Mouse (Mus musculus) stomach, embryonic 16.5 days (tissue): ENCODE measurements around the gene Ercc6l. TPM values are rescaled to one million over a fixed set of nuclear protein-coding genes. Genes with fewer than 3 reads are reported as not detected.
A peak's percentile ranks its signal among the peaks of the same experiment; 100 is the strongest.

Experiments
- ATAC-seq: fragments of 200-750 bp; cut with Nextera tagmentation; 2 replicates; pipeline ENCODE4 v1.8.0; 2017; ENCODE audit warnings: moderate number of reproducible peaks, moderate TSS enrichment; ENCODE audit not compliant: insufficient read depth, low FRiP score
- H3K27ac ChIP-seq: fragments of 300-500 bp; sonication (generic); 2 replicates; pipeline ENCODE4 v1.5.1; 2014; ENCODE audit warnings: low read length
- H3K27me3 ChIP-seq: fragments of 300-500 bp; sonication (generic); 2 replicates; pipeline ENCODE4 v1.6.1; 2014; ENCODE audit warnings: low read length, control low read depth, mixed read lengths; ENCODE audit not compliant: control insufficient read depth, insufficient read depth
- H3K36me3 ChIP-seq: fragments of 300-500 bp; sonication (generic); 2 replicates; pipeline ENCODE4 v1.6.1; 2014; ENCODE audit warnings: low read length; ENCODE audit not compliant: control insufficient read depth, insufficient read depth
- H3K4me1 ChIP-seq: fragments of 300-500 bp; sonication (generic); 2 replicates; pipeline ENCODE4 v1.6.1; 2014; ENCODE audit warnings: low read length, control low read depth, mixed read lengths; ENCODE audit not compliant: control insufficient read depth, insufficient read depth
- H3K4me2 ChIP-seq: fragments of 300-500 bp; sonication (generic); 2 replicates; pipeline ENCODE4 v1.6.1; 2014; ENCODE audit warnings: low read depth, low read length, mixed read lengths
- H3K4me3 ChIP-seq: fragments of 300-500 bp; sonication (generic); replicated peaks from 2 replicates; pipeline ENCODE4 v1.5.1; 2014; ENCODE audit warnings: mild to moderate bottlenecking, low read length
- H3K9ac ChIP-seq: fragments of 300-500 bp; sonication (generic); 2 replicates; pipeline ENCODE4 v1.6.1; 2014; ENCODE audit warnings: low read length
- H3K9me3 ChIP-seq: fragments of 300-500 bp; sonication (generic); replicated peaks from 2 replicates; pipeline ENCODE4 v1.6.1; 2016; ENCODE audit warnings: low read length, control low read depth; ENCODE audit not compliant: control insufficient read depth
- WGBS: fragments of 180-500 bp; shearing (Covaris S2); extraction: QIAGEN DNeasy Blood & Tissue Kit; methylation state at CpG from one replicate; pipeline ENCODE4 v1.1.7; 2014; 5-methylcytosine and 5-hydroxymethylcytosine counted together
- polyA plus RNA-seq: library from polyadenylated mRNA; unstranded; fragments of >200 nt; fragmentation: Nextera tagmentation; extraction: Ambion mirVana; gene quantifications from 2 replicates; pipeline ENCODE4 v1.2.1, GENCODE M21; 2015

The Ercc6l gene
- polyA plus RNA-seq, 1 experiment from 2014 or later, result 10.1 TPM

DNA sequence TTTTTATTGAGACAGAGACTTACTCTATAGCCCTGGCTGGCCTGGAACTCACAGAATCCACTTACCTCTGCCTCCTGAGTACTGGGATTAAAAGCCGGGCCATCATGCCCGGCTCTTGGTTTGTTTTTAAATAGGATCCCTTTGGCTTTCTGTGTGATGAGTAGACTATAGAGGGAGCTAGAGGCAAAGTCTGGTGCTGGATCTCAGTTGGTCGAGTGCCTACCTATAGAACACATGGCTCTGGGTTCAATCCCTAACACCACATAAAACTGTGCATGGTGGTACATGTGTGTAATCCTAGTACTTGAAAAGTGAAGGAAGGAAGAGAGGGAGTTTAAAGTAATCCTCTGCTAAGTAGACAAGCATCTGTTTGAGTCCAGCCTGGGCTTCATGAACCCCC lies 13.2 kb upstream of the Ercc6l start:
- H3K9me3 ChIP-seq, result no peaks in the 10 kb centered on the region
- no peak overlapping the region for H3K4me3 ChIP-seq
- no peaks in the 10 kb centered on the region for H3K4me1 ChIP-seq
- H3K9ac ChIP-seq, result no peak overlapping the region
- no peaks in the 10 kb centered on the region for H3K27me3 ChIP-seq
- no peak overlapping the region for H3K4me2 ChIP-seq
- no peaks in the 10 kb centered on the region for H3K36me3 ChIP-seq
- no peak overlapping the region for H3K27ac ChIP-seq
- no peak for ATAC-seq
- WGBS, result 56% methylated on average over 3 of the region's 3 CpGs

DNA sequence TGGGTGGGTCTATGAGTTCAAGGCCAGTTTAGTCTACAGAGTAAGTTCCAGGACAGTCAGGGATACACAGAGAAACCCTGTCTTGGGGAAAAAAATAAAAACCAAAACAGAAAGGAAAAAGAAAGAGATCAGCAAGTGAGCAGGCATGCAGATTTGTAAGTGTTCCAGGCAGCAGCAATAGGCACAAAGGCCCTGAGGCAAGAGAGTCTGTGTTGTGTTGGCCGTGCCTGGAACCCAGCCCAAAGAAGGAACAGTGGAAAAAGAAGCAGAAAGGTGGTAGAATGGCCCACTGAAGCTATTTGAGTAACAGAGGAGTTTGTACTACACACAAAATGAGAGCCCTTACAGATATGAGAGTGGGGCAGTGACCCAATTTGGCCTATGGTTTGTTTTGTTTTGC lies 12.8 kb upstream of the Ercc6l start:
- ATAC-seq, result no peak
- H3K4me2 ChIP-seq, result no peak overlapping the region
- no peak overlapping the region for H3K27ac ChIP-seq
- no peaks in the 10 kb centered on the region for H3K9me3 ChIP-seq
- H3K27me3 ChIP-seq, result no peaks in the 10 kb centered on the region
- no peaks in the 10 kb centered on the region for H3K36me3 ChIP-seq
- 50% methylated on average over 1 of the region's 1 CpGs for WGBS
- H3K9ac ChIP-seq, result no peak overlapping the region
- no peak overlapping the region for H3K4me3 ChIP-seq
- no peaks in the 10 kb centered on the region for H3K4me1 ChIP-seq

DNA sequence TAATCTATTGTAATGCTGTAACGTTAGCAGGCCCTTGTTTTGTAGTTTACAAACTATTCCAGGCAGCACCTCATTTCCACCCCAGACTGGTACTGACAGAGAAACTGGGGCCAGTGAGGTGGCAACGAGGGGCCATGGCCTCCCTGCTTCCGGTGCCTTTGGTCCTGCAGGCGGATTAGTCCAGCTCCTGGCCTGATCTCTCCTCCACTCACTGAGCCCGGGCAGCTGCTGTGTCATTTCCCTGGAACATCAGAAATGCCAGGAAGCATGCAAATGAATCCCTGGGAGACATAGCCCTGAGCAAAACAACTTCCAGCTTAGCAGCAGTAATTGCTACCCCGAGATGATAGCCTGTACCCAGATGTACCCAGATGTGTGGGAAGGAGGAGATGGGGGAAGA lies 10.1 kb upstream of the Ercc6l start:
- H3K27me3 ChIP-seq, result no peaks in the 10 kb centered on the region; the same call in 1 of the 2 replicates
- no peak overlapping the region for H3K4me3 ChIP-seq
- no peaks in the 10 kb centered on the region for H3K4me1 ChIP-seq
- H3K9ac ChIP-seq, result 0 out of 2 replicates have a peak overlapping the region, but pooled peaks have one; percentile 10
- H3K27ac ChIP-seq, result no peak overlapping the region
- no peaks in the 10 kb centered on the region for H3K9me3 ChIP-seq
- WGBS, result 47% methylated on average over 6 of the region's 6 CpGs
- ATAC-seq, result no peak
- no peak overlapping the region for H3K4me2 ChIP-seq
- H3K36me3 ChIP-seq, result no peaks in the 10 kb centered on the region

DNA sequence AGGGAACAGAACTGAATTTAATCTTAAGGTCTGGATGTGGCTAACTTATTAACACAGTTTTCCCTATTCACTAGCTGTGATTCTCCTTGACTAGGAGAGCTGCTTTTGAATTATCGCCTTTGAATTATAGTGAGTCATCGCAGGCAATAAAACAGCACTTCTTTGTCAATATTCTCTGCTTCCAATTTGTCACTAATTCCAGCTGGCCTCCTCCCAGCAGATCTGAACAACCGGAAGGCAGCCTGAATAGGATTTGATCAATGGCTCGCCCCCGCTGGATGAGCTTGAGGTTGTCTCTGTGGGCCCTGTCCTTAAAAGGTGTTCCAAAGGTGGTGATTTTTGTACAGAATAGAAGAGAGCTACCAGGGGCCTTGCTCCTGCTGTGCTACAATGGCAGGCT lies 9.6 kb upstream of the Ercc6l start:
- 51% methylated on average over 5 of the region's 5 CpGs for WGBS
- Histone ChIP-seq H3K4me1 (no peaks in the 10 kb centered on the region), H3K4me2 (no peak overlapping the region), H3K9me3 (no peaks in the 10 kb centered on the region), H3K27me3 (no peaks in the 10 kb centered on the region; the same call in 1 of the 2 replicates), H3K36me3 (no peaks in the 10 kb centered on the region), H3K4me3 (no peak overlapping the region), H3K9ac (0 out of 2 replicates have a peak overlapping the region, but pooled peaks have one; percentile 10), H3K27ac (no peak overlapping the region)
- ATAC-seq, result no peak

GRCm38 (mm10) chrX:102163529-102163928 lies 6.6 kb upstream of the Ercc6l start:
- no peak overlapping the region for H3K4me2 ChIP-seq
- no peak overlapping the region for H3K9ac ChIP-seq
- H3K27me3 ChIP-seq, result no peaks in the 10 kb centered on the region; the same call in 1 of the 2 replicates
- WGBS, result 78% methylated on average over 4 of the region's 4 CpGs
- H3K27ac ChIP-seq, result no peak overlapping the region
- no peak for ATAC-seq
- no peak overlapping the region for H3K4me3 ChIP-seq
- no peaks in the 10 kb centered on the region for H3K36me3 ChIP-seq
- H3K9me3 ChIP-seq, result no peaks in the 10 kb centered on the region
- H3K4me1 ChIP-seq, result no peaks in the 10 kb centered on the region

DNA sequence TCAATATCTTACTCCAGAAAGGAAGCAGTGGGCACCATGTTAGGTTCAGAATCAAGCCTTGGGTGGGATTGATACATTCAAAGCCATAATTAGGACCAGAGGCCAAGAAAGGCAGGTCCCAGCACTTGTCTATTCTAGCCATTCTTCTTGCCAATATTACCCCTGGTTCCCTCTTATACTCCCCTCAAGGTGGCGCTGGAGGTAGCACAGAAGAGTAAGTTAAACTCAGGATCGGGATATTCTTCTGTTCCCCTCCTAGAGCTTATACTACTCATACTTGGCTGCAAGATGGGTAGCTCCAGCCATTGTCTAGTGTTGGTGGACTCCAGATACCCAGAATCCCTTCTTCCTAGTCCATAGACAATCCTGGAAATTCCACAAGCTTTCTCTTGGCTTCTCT lies 6.2 kb upstream of the Ercc6l start:
- Histone ChIP-seq H3K36me3 (no peaks in the 10 kb centered on the region), H3K4me1 (no peaks in the 10 kb centered on the region), H3K27me3 (no peaks in the 10 kb centered on the region; the same call in 1 of the 2 replicates), H3K4me3 (no peak overlapping the region), H3K9ac (no peak overlapping the region), H3K9me3 (no peaks in the 10 kb centered on the region), H3K27ac (no peak overlapping the region), H3K4me2 (no peak overlapping the region)
- ATAC-seq, result no peak
- WGBS, result 26% methylated on average over 2 of the region's 2 CpGs

GRCm38 (mm10) chrX:102160528-102160927 lies 3.6 kb upstream of the Ercc6l start:
- H3K36me3 ChIP-seq, result no peaks in the 10 kb centered on the region
- H3K9ac ChIP-seq, result no peak overlapping the region
- H3K27ac ChIP-seq, result no peak overlapping the region
- no peaks in the 10 kb centered on the region; the same call in 1 of the 2 replicates for H3K27me3 ChIP-seq
- no peak overlapping the region for H3K4me2 ChIP-seq
- no peak overlapping the region for H3K4me3 ChIP-seq
- no peak for ATAC-seq
- H3K4me1 ChIP-seq, result no peaks in the 10 kb centered on the region
- 75% methylated on average over 2 of the region's 2 CpGs for WGBS
- H3K9me3 ChIP-seq, result no peaks in the 10 kb centered on the region

GRCm38 (mm10) chrX:102159778-102160177 lies 2.9 kb upstream of the Ercc6l start:
- Histone ChIP-seq H3K9ac (no peak overlapping the region), H3K4me3 (no peak overlapping the region), H3K27me3 (no peaks in the 10 kb centered on the region; the same call in 1 of the 2 replicates), H3K4me1 (no peaks in the 10 kb centered on the region), H3K36me3 (no peaks in the 10 kb centered on the region), H3K9me3 (no peaks in the 10 kb centered on the region), H3K4me2 (no peak overlapping the region), H3K27ac (no peak overlapping the region)
- ATAC-seq, result no peak
- WGBS, result 60% methylated on average over 2 of the region's 2 CpGs

- Histone ChIP-seq H3K9ac (peak overlapping the region; percentile 61), H3K4me3 (peak overlapping the region; percentile 61), H3K27me3 (no peaks in the 10 kb centered on the region), H3K36me3 (no peaks in the 10 kb centered on the region), H3K4me1 (no peaks in the 10 kb centered on the region), H3K4me2 (peak overlapping the region; percentile 45), H3K9me3 (no peaks in the 10 kb centered on the region), H3K27ac (peak overlapping the region; percentile 70; the same call in 1 of the 2 replicates)
- WGBS, result 40% methylated on average over 5 of the region's 5 CpGs
- 0 out of 2 replicates have a peak, but pooled peaks have one; percentile 22 for ATAC-seq
Measured at GRCm38 (mm10) chrX:102157423-102157791, 516 bp upstream of the Ercc6l start.
